ENCODE assay signal across 8 mouse cellular contexts in the genomic region with DNA sequence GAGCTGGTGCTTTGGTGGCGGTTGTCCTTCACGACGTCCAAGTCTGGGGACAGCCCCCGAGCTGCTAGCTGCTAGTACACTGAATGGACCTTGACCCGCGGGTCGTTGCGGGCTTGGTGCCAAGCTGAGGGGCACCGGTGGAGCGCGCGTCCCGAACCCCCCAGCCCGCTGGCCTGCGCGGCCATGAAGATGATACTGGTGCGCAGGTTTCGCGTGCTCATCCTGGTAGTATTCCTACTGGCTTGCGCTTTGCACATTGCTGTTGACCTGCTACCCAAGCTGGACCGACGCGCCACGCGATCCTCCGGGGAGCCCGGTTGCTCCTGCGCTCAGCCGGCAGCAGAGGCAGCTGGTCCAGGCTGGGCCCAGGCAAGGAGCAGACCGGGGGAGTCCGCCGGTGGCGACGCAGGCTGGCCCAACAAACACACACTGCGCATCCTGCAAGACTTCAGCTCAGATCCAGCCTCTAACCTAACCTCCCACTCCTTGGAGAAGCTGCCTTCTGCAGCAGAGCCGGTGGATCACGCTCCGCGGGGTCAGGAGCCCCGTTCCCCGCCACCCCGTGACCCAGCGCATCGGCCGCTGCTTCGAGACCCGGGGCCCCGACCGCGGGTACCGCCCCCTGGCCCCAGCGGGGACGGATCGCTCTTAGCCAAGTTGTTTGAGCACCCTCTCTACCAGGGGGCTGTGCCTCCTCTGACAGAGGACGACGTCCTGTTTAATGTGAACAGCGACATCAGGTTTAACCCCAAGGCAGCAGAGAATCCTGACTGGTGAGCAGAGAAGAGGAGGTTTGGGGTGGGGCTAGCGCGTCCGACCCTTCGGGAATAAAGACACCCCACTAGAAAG. TPM values are rescaled to one million over a fixed set of nuclear protein-coding genes. Genes with fewer than 3 reads are reported as not detected.
DNase-seq lines count a peak whose midpoint lies in the region; ATAC-seq and TF ChIP-seq lines count a peak whose summit lies in the region.

No protein-coding gene starts in this region.

- peak; percentile 4; the same call in 1 of the 2 replicates for ATAC-seq in hindbrain, embryonic 16.5 days
- ATAC-seq in limb, embryonic 13.5 days (ENCODE audit: low FRiP score, low read depth): 0 out of 2 replicates have a peak, but pooled peaks have one; percentile 4

- no peak for TF ChIP-seq POLR2A in brain, embryonic 14.5 days (IDR thresholded peaks at IDR 0.05; ENCODE audit: borderline replicate concordance, extremely low read depth, insufficient read depth, insufficient read length, poor library complexity, severe bottlenecking)
- peak; percentile 28 for TF ChIP-seq POLR2A in myocyte (IDR thresholded peaks at IDR 0.05; ENCODE audit: insufficient read length, low read depth)

- H3K36me3 ChIP-seq in hindbrain, embryonic 16.5 days (ENCODE audit: control insufficient read depth, insufficient read depth, low read length): peaks cover 11% of the 10 kb centered on the region
- H3K36me3 ChIP-seq in limb, embryonic 13.5 days: no peaks in the 10 kb centered on the region
- peaks cover 5% of the 10 kb centered on the region for H3K36me3 ChIP-seq in myocyte (ENCODE audit: control insufficient read depth, insufficient read depth)

- H3K27ac ChIP-seq in hindbrain, embryonic 16.5 days (ENCODE audit: low read depth, low read length): peak overlapping the region; percentile 97
- H3K27ac ChIP-seq in limb, embryonic 13.5 days: no peak overlapping the region

- H3K9ac ChIP-seq in hindbrain, embryonic 16.5 days (ENCODE audit: low read depth, low read length): peak overlapping the region; percentile 94
- H3K9ac ChIP-seq in limb, embryonic 13.5 days: peak overlapping the region; percentile 76

- H3K4me1 ChIP-seq in hindbrain, embryonic 16.5 days (ENCODE audit: control insufficient read depth, insufficient read depth, low read depth, low read length): peaks cover 52% of the 10 kb centered on the region
- H3K4me1 ChIP-seq in limb, embryonic 13.5 days: peaks cover 43% of the 10 kb centered on the region

- DNase-seq in cerebellum, adult 8-10 months: peak; percentile 13
- DNase-seq in cerebellum, adult 11-12 months: no peak
- peak; percentile 57 for DNase-seq in brain, embryonic 14.5 days (ENCODE audit: low read depth)
- peak; percentile 14 to 19 for DNase-seq in frontal cortex, postnatal 25 days (ENCODE audit: low spot score in 2 of 2)
- DNase-seq in B cell, adult 2 months: no peak

- H3K27me3 ChIP-seq in hindbrain, embryonic 16.5 days (replicated peaks; ENCODE audit: control insufficient read depth, insufficient read depth, low read length): no peaks in the 10 kb centered on the region
- H3K27me3 ChIP-seq in limb, embryonic 13.5 days: peaks cover 78% of the 10 kb centered on the region
- H3K27me3 ChIP-seq in myocyte (ENCODE audit: control insufficient read depth, insufficient read depth, insufficient read length): no peaks in the 10 kb centered on the region

- TF ChIP-seq CTCF in brain, embryonic 14.5 days (IDR thresholded peaks at IDR 0.05; ENCODE audit: borderline replicate concordance, extremely low read depth, insufficient read depth, insufficient read length): no peak

- no peaks in the 10 kb centered on the region for H3K9me3 ChIP-seq in hindbrain, embryonic 16.5 days (ENCODE audit: control insufficient read depth, low read length)
- no peaks in the 10 kb centered on the region for H3K9me3 ChIP-seq in limb, embryonic 13.5 days

- H3ac ChIP-seq in myocyte (ENCODE audit: control insufficient read depth, insufficient read length): peak overlapping the region; percentile 83

- peaks cover 30% of the 10 kb centered on the region for H3K79me2 ChIP-seq in myocyte (ENCODE audit: control insufficient read depth, insufficient read depth)

- peak overlapping the region; percentile 81 for H3K4me3 ChIP-seq in hindbrain, embryonic 16.5 days (ENCODE audit: low read length)
- peak overlapping the region; percentile 63 for H3K4me3 ChIP-seq in limb, embryonic 13.5 days
- peak overlapping the region; percentile 66 for H3K4me3 ChIP-seq in myocyte

- WGBS in hindbrain, embryonic 16.5 days: under 1% methylated on average over 50 of the region's 61 CpGs
- WGBS in limb, embryonic 13.5 days: 1% methylated on average over 53 of the region's 61 CpGs

- H3K4me2 ChIP-seq in hindbrain, embryonic 16.5 days (ENCODE audit: low read length): peak overlapping the region; percentile 83
- H3K4me2 ChIP-seq in limb, embryonic 13.5 days (replicated peaks): peak overlapping the region; percentile 98
- H3K4me2 ChIP-seq in myocyte (ENCODE audit: low read depth): peak overlapping the region; percentile 84

TF ChIP-seq in myocyte, 11 proteins besides CTCF, POLR2A, EP300 and RAD21:
- TF ChIP-seq MYOG (IDR thresholded peaks at IDR 0.05; ENCODE audit: control insufficient read depth in 1 of 3, insufficient read depth in 1 of 3, insufficient read length in 2 of 3, low read depth in 2 of 3): peak in 1 of 3 experiments; percentile 47
- peak in 1 of 3 experiments; percentile 4 for TF ChIP-seq MYOD1 (IDR thresholded peaks at IDR 0.05; ENCODE audit: control insufficient read depth in 1 of 3, insufficient read length in 2 of 3, low read depth in 2 of 3)
- no peak for TF ChIP-seq CEBPB (IDR thresholded peaks at IDR 0.05; ENCODE audit: insufficient read depth, poor library complexity, severe bottlenecking)
- TF ChIP-seq TCF3 (IDR thresholded peaks at IDR 0.05; ENCODE audit: insufficient read length, low read depth): no peak
- no peak for TF ChIP-seq MAX (IDR thresholded peaks at IDR 0.05; ENCODE audit: low read depth)
- no peak for TF ChIP-seq POLR2AphosphoS2 (IDR thresholded peaks at IDR 0.05; ENCODE audit: insufficient read length, low read depth)

RNA-seq across cellular contexts. Expression of a gene that starts 1.4 kb away (rescaled TPM):
- 62.6 and 81.2 TPM in 2 replicates for polyA plus RNA-seq in brain, embryonic 14.5 days (2012; rRNA removed)
- polyA plus RNA-seq in hindbrain, embryonic 16.5 days (2015; fragmentation: Nextera tagmentation; extraction: Ambion mirVana): 44.0 and 48.9 TPM in 2 replicates
- polyA plus RNA-seq in limb, embryonic 13.5 days (2015; fragmentation: Nextera tagmentation; extraction: Ambion mirVana): 4.3 and 4.5 TPM in 2 replicates
- 37.5 TPM for polyA plus RNA-seq in myocyte (2012; fragmentation: generic; extraction: Trizol)

Comparison
In these comparisons a context has a peak if more than half of its experiments do, and no peak if none do; other contexts are left out.
1. DNase-seq: peak in cerebellum, adult 8-10 months (single experiment), brain, embryonic 14.5 days (single experiment) and frontal cortex, postnatal 25 days (2 of 2); none in cerebellum, adult 11-12 months (single experiment) and B cell, adult 2 months (0 of 2).
2. Peak in every context shown above with its lines, with median percentiles within 50 percentile points of each other: H3K4me2 ChIP-seq and H3K4me3 ChIP-seq.